Mouse (Mus musculus): Measurements from ENCODE around the gene Akirin2. TPM values are rescaled to one million over a fixed set of nuclear protein-coding genes. Genes with fewer than 3 reads are reported as not detected.
A peak's percentile ranks its signal among the peaks of the same experiment; 100 is the strongest.

Akirin2 gene
- polyA plus RNA-seq, 1 experiment, result 75.8 TPM

DNA sequence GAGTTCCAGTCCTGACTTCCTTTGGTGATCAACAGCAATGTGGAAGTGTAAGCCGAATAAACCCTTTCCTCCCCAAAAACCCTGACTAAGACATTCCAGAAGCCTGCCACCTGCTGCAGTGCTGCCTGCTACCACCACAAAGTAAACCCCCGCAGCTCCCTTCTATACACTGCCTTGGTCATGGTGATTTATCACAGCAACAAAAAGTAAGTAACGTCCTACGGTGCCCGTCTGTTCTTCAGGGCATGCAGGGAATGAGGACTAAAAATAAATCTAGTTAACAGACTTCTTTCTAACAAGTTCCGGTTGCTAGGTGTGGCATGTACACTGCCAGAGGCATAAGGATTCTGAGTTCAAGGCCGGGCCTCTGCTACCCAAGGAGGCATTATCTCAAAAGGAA is 31.3 kb downstream of the Akirin2 start:
- H3K27ac ChIP-seq (ENCODE audit: insufficient read depth, low read length), result no peak overlapping the region
- TF ChIP-seq CTCF (IDR thresholded peaks at IDR 0.05; ENCODE audit: extremely low read depth, insufficient read depth, low read length), result no peak
- TF ChIP-seq POLR2A (IDR thresholded peaks at IDR 0.05; ENCODE audit: extremely low read depth, insufficient read depth, low read length), result no peak
- peaks cover 3% of the 10 kb centered on the region for H3K4me1 ChIP-seq (ENCODE audit: control insufficient read depth, insufficient read depth, low read length)
- no peak overlapping the region for H3K4me3 ChIP-seq (ENCODE audit: insufficient read depth, low read length)

DNA sequence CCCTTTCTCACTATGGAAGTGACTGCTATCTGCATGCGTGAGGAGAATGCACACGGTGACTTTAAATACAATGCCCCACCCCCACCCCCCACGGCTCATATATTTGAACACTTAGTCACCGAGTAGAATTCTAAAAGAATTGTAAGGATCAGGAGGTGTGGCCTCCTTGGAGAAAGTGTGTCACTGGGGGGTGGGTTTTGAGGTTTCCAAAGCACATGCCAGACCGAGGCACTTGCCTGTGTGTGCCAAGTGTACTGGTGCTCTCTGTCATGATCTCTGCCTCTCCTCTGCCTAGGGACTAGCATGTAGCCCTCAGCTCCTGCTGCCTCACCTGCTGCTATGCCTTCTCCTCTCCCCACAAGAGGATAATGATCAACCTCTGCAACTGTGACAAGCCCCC is 31.7 kb downstream of the Akirin2 start:
- Histone ChIP-seq H3K4me3 (ENCODE audit: insufficient read depth, low read length) (no peak overlapping the region), H3K4me1 (ENCODE audit: control insufficient read depth, insufficient read depth, low read length) (peaks cover 3% of the 10 kb centered on the region), H3K27ac (ENCODE audit: insufficient read depth, low read length) (no peak overlapping the region)
- TF ChIP-seq POLR2A (IDR thresholded peaks at IDR 0.05; ENCODE audit: extremely low read depth, insufficient read depth, low read length) (no peak), CTCF (IDR thresholded peaks at IDR 0.05; ENCODE audit: extremely low read depth, insufficient read depth, low read length) (no peak)

DNA sequence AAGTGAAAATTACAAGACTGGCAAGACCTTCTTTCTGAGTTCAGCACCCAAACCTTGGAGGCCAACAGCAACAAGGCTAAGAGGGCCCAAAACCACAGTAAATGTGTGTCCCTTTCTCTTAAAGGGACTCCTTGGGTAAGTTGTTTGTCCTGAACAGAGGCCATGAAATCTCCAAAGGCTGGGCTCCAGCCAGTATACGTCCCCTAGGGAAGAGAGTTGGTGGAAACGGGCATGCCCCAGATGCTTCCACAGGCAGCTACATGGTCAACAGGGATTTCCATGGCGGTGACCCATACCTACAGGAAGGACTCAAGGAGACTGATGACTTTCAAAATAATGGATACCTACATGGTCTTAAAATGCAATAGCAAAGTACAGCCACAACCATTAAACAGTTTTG is 32.7 kb downstream of the Akirin2 start:
- no peak overlapping the region for H3K27ac ChIP-seq (ENCODE audit: insufficient read depth, low read length)
- H3K4me1 ChIP-seq (ENCODE audit: control insufficient read depth, insufficient read depth, low read length), result peaks cover 3% of the 10 kb centered on the region
- TF ChIP-seq POLR2A (IDR thresholded peaks at IDR 0.05; ENCODE audit: extremely low read depth, insufficient read depth, low read length) (no peak), CTCF (IDR thresholded peaks at IDR 0.05; ENCODE audit: extremely low read depth, insufficient read depth, low read length) (no peak)
- no peak overlapping the region for H3K4me3 ChIP-seq (ENCODE audit: insufficient read depth, low read length)

DNA sequence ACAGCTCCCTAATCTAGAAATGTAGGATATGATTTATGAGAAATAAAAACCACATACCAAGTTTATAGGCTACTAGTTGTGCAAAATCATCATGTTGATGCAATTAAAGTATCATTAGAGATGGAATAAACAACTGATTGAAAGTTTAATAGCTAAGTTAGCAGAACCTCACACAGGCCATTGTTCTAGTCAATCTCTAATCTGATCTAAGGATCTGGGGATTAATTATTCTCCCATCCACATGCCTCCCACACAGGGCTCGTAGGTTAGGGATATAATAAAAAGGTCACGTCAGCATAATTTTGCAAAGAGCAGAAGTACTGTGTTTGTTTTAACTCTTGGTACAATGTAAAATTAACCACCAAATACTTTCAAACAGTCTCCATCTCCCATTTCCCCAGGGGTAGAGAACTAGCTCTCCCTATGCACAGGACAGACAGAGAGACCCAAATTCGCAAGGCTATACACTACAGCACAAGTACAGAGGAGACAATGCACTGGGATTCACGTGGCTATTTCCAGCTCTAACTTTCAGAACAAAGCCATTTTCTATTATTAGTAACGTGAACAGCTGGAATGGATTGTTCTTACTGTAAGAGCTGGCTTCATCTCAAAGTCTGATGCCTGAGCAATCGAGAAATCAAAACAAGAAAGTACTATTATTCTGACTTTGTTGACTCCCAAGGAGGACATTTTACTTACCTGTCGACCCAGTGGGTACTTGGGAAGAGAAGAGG is 34.3 kb downstream of the Akirin2 start:
- TF ChIP-seq POLR2A (IDR thresholded peaks at IDR 0.05; ENCODE audit: extremely low read depth, insufficient read depth, low read length) (no peak), CTCF (IDR thresholded peaks at IDR 0.05; ENCODE audit: extremely low read depth, insufficient read depth, low read length) (no peak)
- Histone ChIP-seq H3K27ac (ENCODE audit: insufficient read depth, low read length) (no peak overlapping the region), H3K4me3 (ENCODE audit: insufficient read depth, low read length) (no peak overlapping the region), H3K4me1 (ENCODE audit: control insufficient read depth, insufficient read depth, low read length) (peaks cover 3% of the 10 kb centered on the region)

DNA sequence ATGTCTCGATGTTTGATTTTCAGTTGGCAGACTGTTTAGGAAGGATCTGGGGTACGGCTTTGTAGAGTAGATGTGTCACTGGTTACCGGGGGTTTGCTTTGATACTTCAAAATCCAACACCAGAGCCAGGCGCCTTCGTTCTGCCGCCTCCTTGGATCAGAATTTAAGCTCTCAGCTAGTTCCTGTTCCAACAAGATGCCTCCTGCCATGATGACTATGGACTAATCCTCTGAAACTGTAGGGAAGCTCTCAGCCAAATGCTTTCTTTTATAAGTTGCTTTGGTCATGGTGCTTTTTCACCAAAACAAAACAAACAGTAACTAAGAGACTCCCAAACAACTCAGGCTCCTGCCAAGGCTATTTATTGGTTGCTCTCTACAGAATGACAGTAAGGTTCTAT is 52.4 kb downstream of the Akirin2 start:
- Histone ChIP-seq H3K4me3 (ENCODE audit: insufficient read depth, low read length) (no peak overlapping the region), H3K4me1 (ENCODE audit: control insufficient read depth, insufficient read depth, low read length) (no peaks in the 10 kb centered on the region)
- TF ChIP-seq POLR2A (IDR thresholded peaks at IDR 0.05; ENCODE audit: extremely low read depth, insufficient read depth, low read length), result no peak
- no peak for TF ChIP-seq CTCF (IDR thresholded peaks at IDR 0.05; ENCODE audit: extremely low read depth, insufficient read depth, low read length)

DNA sequence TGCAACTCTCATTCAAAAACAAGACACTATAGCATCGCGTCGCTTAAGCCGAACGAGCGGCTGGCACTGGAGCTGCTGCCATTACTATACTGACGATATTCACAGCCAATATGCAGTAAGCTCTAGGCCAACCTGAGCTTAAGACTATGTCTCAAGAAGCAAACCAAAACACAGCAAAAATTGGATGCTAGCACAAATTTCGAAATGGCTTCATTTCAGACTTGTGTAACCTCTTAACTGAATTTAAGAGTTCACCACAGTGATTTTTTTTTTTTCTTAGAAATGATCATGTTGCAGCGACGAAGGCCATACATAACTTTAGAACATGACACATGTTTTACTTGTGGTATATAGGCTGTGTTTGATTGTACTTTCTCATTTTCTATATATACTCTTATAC is 55.9 kb downstream of the Akirin2 start:
- Histone ChIP-seq H3K27ac (ENCODE audit: insufficient read depth, low read length) (no peak overlapping the region), H3K4me3 (ENCODE audit: insufficient read depth, low read length) (no peak overlapping the region), H3K4me1 (ENCODE audit: control insufficient read depth, insufficient read depth, low read length) (no peaks in the 10 kb centered on the region)
- no peak for TF ChIP-seq CTCF (IDR thresholded peaks at IDR 0.05; ENCODE audit: extremely low read depth, insufficient read depth, low read length)
- no peak for TF ChIP-seq POLR2A (IDR thresholded peaks at IDR 0.05; ENCODE audit: extremely low read depth, insufficient read depth, low read length)

More for the DNA sequence above, 52.4 kb downstream of the Akirin2 start:
- H3K27ac ChIP-seq (ENCODE audit: insufficient read depth, low read length), result no peak overlapping the region

DNA sequence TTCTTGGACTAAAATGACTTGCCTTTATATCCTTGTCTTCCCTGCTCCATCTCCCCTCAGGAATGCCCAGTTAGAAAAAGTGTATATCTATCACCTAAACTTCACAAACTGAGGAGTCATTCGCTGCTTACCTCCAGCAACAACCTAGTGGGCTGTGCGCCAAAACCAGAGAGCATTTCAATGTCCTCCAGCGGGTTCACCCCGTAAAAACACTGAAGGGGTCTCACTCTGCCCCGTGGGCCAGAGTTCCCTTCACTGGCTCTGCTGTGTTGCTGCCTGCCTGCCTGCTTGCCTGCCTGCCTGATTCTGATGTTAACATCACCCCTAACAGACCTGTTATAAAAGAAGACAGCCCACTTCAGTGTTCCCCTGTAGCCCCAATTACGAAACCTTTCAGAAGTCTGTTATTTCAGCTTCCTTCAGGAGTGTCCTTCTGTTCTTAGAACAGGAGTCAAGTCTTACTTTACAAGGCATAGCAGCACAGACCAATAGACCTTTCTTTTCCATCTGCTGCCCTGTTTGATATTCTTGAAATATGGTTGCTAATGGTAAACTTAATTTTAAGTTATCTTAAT is 62.9 kb downstream of the Akirin2 start:
- no peak overlapping the region for H3K27ac ChIP-seq (ENCODE audit: insufficient read depth, low read length)
- H3K4me1 ChIP-seq (ENCODE audit: control insufficient read depth, insufficient read depth, low read length), result peaks cover 3% of the 10 kb centered on the region
- TF ChIP-seq CTCF (IDR thresholded peaks at IDR 0.05; ENCODE audit: extremely low read depth, insufficient read depth, low read length) (no peak), POLR2A (IDR thresholded peaks at IDR 0.05; ENCODE audit: extremely low read depth, insufficient read depth, low read length) (no peak)
- H3K4me3 ChIP-seq (ENCODE audit: insufficient read depth, low read length), result peak overlapping the region; percentile 80; the same call in 1 of the 2 replicates

DNA sequence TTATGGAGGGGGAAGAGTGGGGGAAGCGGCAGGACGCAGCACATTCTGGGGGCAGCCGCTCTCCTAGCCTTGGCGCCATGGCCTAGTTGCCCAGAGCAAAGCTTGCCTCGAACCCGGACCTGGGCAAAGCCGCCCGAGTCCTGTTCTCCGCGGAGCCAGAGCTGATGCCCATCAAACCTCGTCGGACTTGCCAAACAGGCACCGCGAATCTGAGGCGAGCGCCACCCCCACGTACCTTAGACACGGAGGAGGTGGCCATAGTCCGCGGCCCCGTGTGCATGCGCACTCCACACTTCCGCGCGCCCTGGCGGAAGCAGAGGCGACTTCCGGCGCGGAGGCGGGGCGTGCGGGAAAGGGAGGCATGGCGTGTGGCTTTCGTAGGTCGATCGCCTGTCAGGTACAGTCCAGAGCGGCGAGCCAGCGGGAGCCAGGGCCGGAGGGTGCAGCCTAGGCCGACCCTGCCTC is 63.9 kb downstream of the Akirin2 start, which contains the start of the genes Orc3 and Rars2:
Gene Orc3 (minus strand): TSS at position 315 of the 465 bp plus-strand sequence.
Gene Rars2 (plus strand): TSS at position 328 of the 465 bp plus-strand sequence.
- peak within 1 kb of the TSS; percentile 80 for H3K4me3 ChIP-seq (ENCODE audit: insufficient read depth, low read length)

DNA sequence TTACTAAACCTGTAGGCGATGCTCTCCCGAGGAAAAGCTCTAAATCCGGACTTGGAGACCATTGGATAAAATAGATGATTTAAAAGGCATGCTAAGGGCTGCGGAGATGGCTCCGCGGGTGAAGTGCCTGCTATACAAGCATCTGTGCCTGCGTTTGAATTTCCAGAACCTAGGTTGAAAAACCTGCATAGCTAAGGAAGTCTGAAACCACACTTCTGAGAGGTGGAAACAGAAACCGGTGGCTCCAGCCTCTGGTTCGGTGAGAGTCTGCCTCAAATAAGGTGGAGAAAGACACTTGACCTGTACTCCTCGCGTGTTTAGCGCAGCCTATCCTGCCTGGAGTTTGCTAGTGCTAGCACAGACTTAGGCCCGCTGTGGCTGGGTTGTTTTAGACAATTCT is 64.6 kb downstream of the Akirin2 start:
- peak overlapping the region; percentile 80 for H3K4me3 ChIP-seq (ENCODE audit: insufficient read depth, low read length)
- peaks cover 3% of the 10 kb centered on the region for H3K4me1 ChIP-seq (ENCODE audit: control insufficient read depth, insufficient read depth, low read length)
- 0 out of 2 replicates have a peak overlapping the region, but pooled peaks have one; percentile 64 for H3K27ac ChIP-seq (ENCODE audit: insufficient read depth, low read length)
- TF ChIP-seq POLR2A (IDR thresholded peaks at IDR 0.05; ENCODE audit: extremely low read depth, insufficient read depth, low read length) (no peak), CTCF (IDR thresholded peaks at IDR 0.05; ENCODE audit: extremely low read depth, insufficient read depth, low read length) (no peak)

More for the DNA sequence above, 63.9 kb downstream of the Akirin2 start, which contains the start of the genes Orc3 and Rars2:
- Histone ChIP-seq H3K4me1 (ENCODE audit: control insufficient read depth, insufficient read depth, low read length) (peaks cover 3% of the 10 kb centered on the region), H3K27ac (ENCODE audit: insufficient read depth, low read length) (peak within 1 kb of the TSS; percentile 87)
- no peak for TF ChIP-seq CTCF (IDR thresholded peaks at IDR 0.05; ENCODE audit: extremely low read depth, insufficient read depth, low read length)
- peak; percentile 92 for TF ChIP-seq POLR2A (IDR thresholded peaks at IDR 0.05; ENCODE audit: extremely low read depth, insufficient read depth, low read length)
